Mouse (Mus musculus): ENCODE measurements around the gene Snap91. TPM values are rescaled to one million over a fixed set of nuclear protein-coding genes. Genes with fewer than 3 reads are reported as not detected.

Gene Snap91
- polyA plus RNA-seq, 1 experiment from 2014 or later: 184 TPM

Other genes with a start within 250 kb of the Snap91 start
- 44.8 and 51.5 TPM in 2 replicates for gene Me1, start 184.7 kb downstream of the Snap91 start, polyA plus RNA-seq (2015; fragmentation: Nextera tagmentation; extraction: Ambion mirVana)
- gene Prss35, start 137.0 kb downstream of the Snap91 start, polyA plus RNA-seq (2015; fragmentation: Nextera tagmentation; extraction: Ambion mirVana): 4.2 and 5.3 TPM in 2 replicates
- 9.3 and 9.4 TPM in 2 replicates for gene Ripply2, start 134.9 kb upstream of the Snap91 start, polyA plus RNA-seq (2015; fragmentation: Nextera tagmentation; extraction: Ambion mirVana)
- 56.8 and 61.3 TPM in 2 replicates for gene Cyb5r4, start 141.4 kb upstream of the Snap91 start, polyA plus RNA-seq (2015; fragmentation: Nextera tagmentation; extraction: Ambion mirVana)